8 mouse cellular contexts compared by ENCODE assay signal in genomic region chr14:62836926-62837640, GRCm38 (mm10). TPM values are rescaled to one million over a fixed set of nuclear protein-coding genes. Genes with fewer than 3 reads are reported as not detected.
DNase-seq lines count a peak whose midpoint lies in the region; ATAC-seq lines count a peak whose summit lies in the region.

No protein-coding gene starts in this region.

- intact Hi-C loops in gastrocnemius, postnatal 14 days (cut with DNase I; ENCODE audit: low total_unique reads) = no loop called here
- intact Hi-C loops in left cerebral cortex, postnatal 10 days (cut with DNase I) = loop anchor here (2.0 to 10.0 kb wide), 4 partner anchors 45 to 202 kb away; partner anchors contain the start of gene Ints6

- peak; percentile 99 for DNase-seq in adrenal gland, adult (ENCODE audit: inconsistent age in 2 of 2, low spot score in 1 of 2)
- DNase-seq in embryo, embryonic 10.5 days (ENCODE audit: low spot score) = peak; percentile 99
- peak; percentile 97 for DNase-seq in gastrocnemius, postnatal 14 days
- peak; percentile 98 for DNase-seq in left cerebral cortex, postnatal 10 days (ENCODE audit: extremely low spot score in 1 of 2, low spot score in 2 of 2)
- DNase-seq in right cerebral cortex, postnatal 25 days = peak; percentile 98
- peak; percentile 100 for DNase-seq in yolk sac, embryonic 10.5 days (ENCODE audit: low spot score)

- peak; percentile 93 for ATAC-seq in inflammation-experienced regulatory T-cells, adult 6 months
- peak; percentile 96 for ATAC-seq in megakaryocyte-erythroid progenitor cell, adult 5-6 weeks (replicated peaks; ENCODE audit: low FRiP score, low TSS enrichment, poor library complexity, severe bottlenecking)

RNA-seq across cellular contexts. Expression of gene Wdfy2, which starts 0.4 kb away (rescaled TPM):
- 1 to 10 TPM; 7.4 to 7.8 TPM for total RNA-seq in gastrocnemius, postnatal 14 days (2021)
- polyA plus RNA-seq in inflammation-experienced regulatory T-cells, adult 6 months (2017; shearing (Covaris generic)) = 1 to 10 TPM; 5.0 to 6.7 (median 5.2) TPM
- 10 to 100 TPM; 11.3 to 11.8 TPM for total RNA-seq in left cerebral cortex, postnatal 10 days (2021)
- total RNA-seq in megakaryocyte-erythroid progenitor cell, adult 5-6 weeks (2014; fragmentation: Nextera tagmentation) = 2.8 and 5.7 TPM in 2 replicates
- total RNA-seq in megakaryocyte-erythroid progenitor cell, adult 5-6 weeks (2017) = 4.8 and 4.9 TPM in 2 replicates

Comparison
In these comparisons a context has a peak if more than half of its experiments do, and no peak if none do; other contexts are left out.
1. Peak in every context shown above with its lines: DNase-seq and ATAC-seq.